Mouse (Mus musculus) midbrain, embryonic 16.5 days (tissue): Measurements from ENCODE around the gene Srgap1. TPM values are rescaled to one million over a fixed set of nuclear protein-coding genes. Genes with fewer than 3 reads are reported as not detected.

Experiments used
- ATAC-seq: fragments of 200-750 bp; cut with Nextera tagmentation; 2 replicates; pipeline ENCODE4 v1.8.0; 2017; ENCODE audit warnings: moderate TSS enrichment
- H3K27ac ChIP-seq: fragments of 300-500 bp; sonication (generic); 2 replicates; pipeline ENCODE4 v1.5.1; 2014; ENCODE audit warnings: mild to moderate bottlenecking, low read length, mixed read lengths
- H3K27me3 ChIP-seq: fragments of 300-500 bp; sonication (generic); 2 replicates; pipeline ENCODE4 v1.6.1; 2014; ENCODE audit warnings: low read depth, low read length, mixed read lengths; ENCODE audit not compliant: control insufficient read depth, insufficient read depth
- H3K36me3 ChIP-seq: fragments of 300-500 bp; sonication (generic); 2 replicates; pipeline ENCODE4 v1.6.1; 2014; ENCODE audit warnings: mild to moderate bottlenecking, low read length, moderate library complexity, mixed read lengths; ENCODE audit not compliant: control insufficient read depth, insufficient read depth
- H3K4me1 ChIP-seq: fragments of 300-500 bp; sonication (generic); 2 replicates; pipeline ENCODE4 v1.6.1; 2014; ENCODE audit warnings: mild to moderate bottlenecking, low read length, mixed read lengths; ENCODE audit not compliant: control insufficient read depth, insufficient read depth
- H3K4me2 ChIP-seq: fragments of 300-500 bp; sonication (generic); 2 replicates; pipeline ENCODE4 v1.6.1; 2014; ENCODE audit warnings: mild to moderate bottlenecking, low read length, mixed read lengths
- H3K4me3 ChIP-seq: fragments of 300-500 bp; sonication (generic); 2 replicates; pipeline ENCODE4 v1.5.1; 2014; ENCODE audit warnings: low read depth, mild to moderate bottlenecking, low read length, moderate library complexity, mixed read lengths
- H3K9ac ChIP-seq: fragments of 300-500 bp; sonication (generic); 2 replicates; pipeline ENCODE4 v1.6.1; 2014; ENCODE audit warnings: low read depth, low read length, mixed read lengths
- H3K9me3 ChIP-seq: fragments of 300-500 bp; sonication (generic); replicated peaks from 2 replicates; pipeline ENCODE4 v1.6.1; 2014; ENCODE audit warnings: mild to moderate bottlenecking, low read length, mixed read lengths; ENCODE audit not compliant: control insufficient read depth, poor library complexity, severe bottlenecking
- WGBS: fragments of 180-500 bp; shearing (Covaris S2); extraction: QIAGEN DNeasy Blood & Tissue Kit; methylation state at CpG from one replicate; pipeline ENCODE4 v1.1.7; 2014; 5-methylcytosine and 5-hydroxymethylcytosine counted together
- polyA plus RNA-seq: library from polyadenylated mRNA; unstranded; fragments of >200 nt; fragmentation: Nextera tagmentation; extraction: Ambion mirVana; gene quantifications from 2 replicates; pipeline ENCODE4 v1.2.1, GENCODE M21; 2015

The Srgap1 gene
- polyA plus RNA-seq, 1 experiment from 2014 or later, result 34.4 TPM

- 0% methylated on average over 13 of the region's 13 CpGs for WGBS
- Histone ChIP-seq H3K9me3 (no peaks in the 10 kb centered on the region), H3K36me3 (no peaks in the 10 kb centered on the region), H3K4me3 (peak overlapping the region; percentile 89), H3K4me2 (peak overlapping the region; percentile 66), H3K27ac (peak overlapping the region; percentile 94), H3K27me3 (no peaks in the 10 kb centered on the region), H3K9ac (peak overlapping the region; percentile 95), H3K4me1 (peaks cover 16% of the 10 kb centered on the region)
- 0 out of 2 replicates have a peak, but pooled peaks have one; percentile 28 for ATAC-seq
Measured at GRCm38 (mm10) chr10:122046511-122046903, 608 bp downstream of the Srgap1 start.

GRCm38 (mm10) chr10:122045946-122046345, 1.2 kb downstream of the Srgap1 start:
- ATAC-seq, result 0 out of 2 replicates have a peak, but pooled peaks have one; percentile 7
- Histone ChIP-seq H3K36me3 (no peaks in the 10 kb centered on the region), H3K9ac (peak overlapping the region; percentile 95), H3K4me3 (peak overlapping the region; percentile 89), H3K27ac (peak overlapping the region; percentile 94), H3K4me2 (peak overlapping the region; percentile 66), H3K27me3 (no peaks in the 10 kb centered on the region), H3K9me3 (no peaks in the 10 kb centered on the region), H3K4me1 (peaks cover 16% of the 10 kb centered on the region)
- 3% methylated on average over 9 of the region's 9 CpGs for WGBS

GRCm38 (mm10) chr10:122044926-122045325, 2.2 kb downstream of the Srgap1 start:
- H3K4me3 ChIP-seq, result peak overlapping the region; percentile 89
- H3K4me2 ChIP-seq, result peak overlapping the region; percentile 66
- H3K4me1 ChIP-seq, result peaks cover 16% of the 10 kb centered on the region
- peak overlapping the region; percentile 76 for H3K27ac ChIP-seq
- no peaks in the 10 kb centered on the region for H3K27me3 ChIP-seq
- no peaks in the 10 kb centered on the region for H3K9me3 ChIP-seq
- H3K9ac ChIP-seq, result peak overlapping the region; percentile 95
- 33% methylated on average over 4 of the region's 4 CpGs for WGBS
- no peaks in the 10 kb centered on the region for H3K36me3 ChIP-seq
- no peak for ATAC-seq

GRCm38 (mm10) chr10:122040372-122040771, 6.7 kb downstream of the Srgap1 start:
- Histone ChIP-seq H3K4me1 (peaks cover 16% of the 10 kb centered on the region), H3K27ac (no peak overlapping the region), H3K9me3 (no peaks in the 10 kb centered on the region), H3K9ac (no peak overlapping the region), H3K4me3 (no peak overlapping the region), H3K36me3 (peaks cover 5% of the 10 kb centered on the region; the same call in 1 of the 2 replicates), H3K4me2 (no peak overlapping the region), H3K27me3 (no peaks in the 10 kb centered on the region)
- ATAC-seq, result no peak
- WGBS, result 45% methylated on average over 4 of the region's 4 CpGs

- Histone ChIP-seq H3K9me3 (no peaks in the 10 kb centered on the region), H3K4me3 (no peak overlapping the region), H3K4me1 (peaks cover 11% of the 10 kb centered on the region), H3K9ac (no peak overlapping the region), H3K4me2 (no peak overlapping the region), H3K27me3 (no peaks in the 10 kb centered on the region), H3K36me3 (peaks cover 5% of the 10 kb centered on the region; the same call in 1 of the 2 replicates), H3K27ac (no peak overlapping the region)
- no peak for ATAC-seq
- WGBS, result 91% methylated on average over 4 of the region's 4 CpGs
Measured at GRCm38 (mm10) chr10:122039566-122039965, 7.5 kb downstream of the Srgap1 start.

- Histone ChIP-seq H3K4me3 (no peak overlapping the region), H3K9me3 (no peaks in the 10 kb centered on the region), H3K4me2 (no peak overlapping the region), H3K4me1 (peaks cover 4% of the 10 kb centered on the region; the same call in 1 of the 2 replicates), H3K36me3 (peaks cover 5% of the 10 kb centered on the region; the same call in 1 of the 2 replicates), H3K9ac (no peak overlapping the region), H3K27ac (no peak overlapping the region), H3K27me3 (no peaks in the 10 kb centered on the region)
- WGBS, result 61% methylated on average over 3 of the region's 3 CpGs
- no peak; the same call in 1 of the 2 replicates for ATAC-seq
Measured at GRCm38 (mm10) chr10:122038554-122038953, 8.6 kb downstream of the Srgap1 start.

- H3K27me3 ChIP-seq, result no peaks in the 10 kb centered on the region
- 79% methylated on average over 5 of the region's 5 CpGs for WGBS
- H3K9ac ChIP-seq, result no peak overlapping the region
- H3K4me1 ChIP-seq, result peaks cover 3% of the 10 kb centered on the region; the same call in 1 of the 2 replicates
- no peak overlapping the region for H3K27ac ChIP-seq
- no peaks in the 10 kb centered on the region for H3K9me3 ChIP-seq
- no peak overlapping the region for H3K4me2 ChIP-seq
- ATAC-seq, result no peak
- H3K4me3 ChIP-seq, result no peak overlapping the region
- H3K36me3 ChIP-seq, result peaks cover 5% of the 10 kb centered on the region; the same call in 1 of the 2 replicates
Measured at GRCm38 (mm10) chr10:122033271-122033670, 13.8 kb downstream of the Srgap1 start.

GRCm38 (mm10) chr10:122030420-122030819, 16.7 kb downstream of the Srgap1 start:
- no peak overlapping the region for H3K9ac ChIP-seq
- no peak overlapping the region for H3K4me3 ChIP-seq
- H3K27ac ChIP-seq, result no peak overlapping the region
- H3K27me3 ChIP-seq, result no peaks in the 10 kb centered on the region
- WGBS, result 86% methylated on average over 5 of the region's 5 CpGs
- no peaks in the 10 kb centered on the region for H3K9me3 ChIP-seq
- ATAC-seq, result no peak
- peaks cover 3% of the 10 kb centered on the region; the same call in 1 of the 2 replicates for H3K4me1 ChIP-seq
- H3K36me3 ChIP-seq, result no peaks in the 10 kb centered on the region
- no peak overlapping the region for H3K4me2 ChIP-seq

- Histone ChIP-seq H3K9ac (no peak overlapping the region), H3K4me1 (peaks cover 3% of the 10 kb centered on the region; the same call in 1 of the 2 replicates), H3K4me3 (no peak overlapping the region), H3K4me2 (no peak overlapping the region), H3K27me3 (no peaks in the 10 kb centered on the region), H3K9me3 (0 out of 2 replicates have a peak, but pooled peaks cover 2% of the 10 kb centered on the region), H3K27ac (no peak overlapping the region), H3K36me3 (no peaks in the 10 kb centered on the region)
- ATAC-seq, result no peak
- 76% methylated on average over 7 of the region's 7 CpGs for WGBS
Measured at GRCm38 (mm10) chr10:122029738-122030137, 17.4 kb downstream of the Srgap1 start.
